Mouse (Mus musculus): ENCODE results near the gene Nrsn2. TPM values are rescaled to one million over a fixed set of nuclear protein-coding genes. Genes with fewer than 3 reads are reported as not detected.

Nrsn2 gene
- polyA plus RNA-seq, 1 experiment = not detected

DNA sequence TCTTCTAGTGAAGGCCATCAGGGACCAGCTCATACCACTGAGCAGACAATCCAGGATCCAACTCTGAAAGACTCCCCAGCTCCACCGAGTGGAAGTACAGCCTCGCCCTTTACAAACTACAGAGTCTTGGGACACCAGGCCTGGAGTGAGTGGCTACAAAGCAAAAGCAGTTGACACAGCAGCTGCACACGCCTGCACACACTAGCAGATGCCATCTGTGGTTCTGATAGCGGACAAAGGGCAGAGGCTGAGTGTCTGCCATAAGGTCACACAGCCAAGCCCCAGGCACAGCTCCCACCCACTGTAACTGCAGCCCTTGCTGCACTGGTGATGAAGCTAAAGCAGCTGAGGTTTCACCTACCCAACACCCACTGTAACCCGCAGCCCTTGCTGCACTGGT lies 54.9 kb downstream of the Nrsn2 start:
- H3K4me1 ChIP-seq (ENCODE audit: control insufficient read depth, insufficient read depth, low read length) = no peaks in the 10 kb centered on the region
- H3K27ac ChIP-seq (ENCODE audit: insufficient read depth, low read depth, low read length) = no peak overlapping the region
- H3K4me3 ChIP-seq (ENCODE audit: insufficient read depth, low read length) = no peak overlapping the region
- no peak for TF ChIP-seq POLR2A (IDR thresholded peaks at IDR 0.05; ENCODE audit: borderline replicate concordance, low read depth, low read length)
- no peak for TF ChIP-seq CTCF (IDR thresholded peaks at IDR 0.05; ENCODE audit: low read depth, low read length)

Other genes with a start within 250 kb of the Nrsn2 start
- gene Tcf15, start 233.1 kb downstream of the Nrsn2 start, polyA plus RNA-seq (2012; ENCODE audit: insufficient read depth, insufficient read length, missing spikeins) = not detected in 2 replicates
- 73.6 and 75.1 TPM in 2 replicates for gene Csnk2a1, start 149.8 kb downstream of the Nrsn2 start, polyA plus RNA-seq (2012; ENCODE audit: insufficient read depth, insufficient read length, missing spikeins)
- 60.1 and 63.6 TPM in 2 replicates for gene Tbc1d20, start 82.8 kb downstream of the Nrsn2 start, polyA plus RNA-seq (2012; ENCODE audit: insufficient read depth, insufficient read length, missing spikeins)
- 55.3 and 57.2 TPM in 2 replicates for gene Rbck1, start 44.0 kb downstream of the Nrsn2 start, polyA plus RNA-seq (2012; ENCODE audit: insufficient read depth, insufficient read length, missing spikeins)
- 1.5 and 1.9 TPM in 2 replicates for gene Trib3, start 32.6 kb downstream of the Nrsn2 start, polyA plus RNA-seq (2012; ENCODE audit: insufficient read depth, insufficient read length, missing spikeins)
- gene Sox12, start 21.4 kb upstream of the Nrsn2 start, polyA plus RNA-seq (2012; ENCODE audit: insufficient read depth, insufficient read length, missing spikeins) = 0.44 and 0.51 TPM in 2 replicates
- gene Zcchc3, start 38.4 kb upstream of the Nrsn2 start, polyA plus RNA-seq (2012; ENCODE audit: insufficient read depth, insufficient read length, missing spikeins) = 2.0 and 2.3 TPM in 2 replicates
- gene 6820408C15Rik, start 38.9 kb upstream of the Nrsn2 start, polyA plus RNA-seq (2012; ENCODE audit: insufficient read depth, insufficient read length, missing spikeins) = not detected in 2 replicates
- not detected in 2 replicates for gene Defb23, start 88.0 kb upstream of the Nrsn2 start, polyA plus RNA-seq (2012; ENCODE audit: insufficient read depth, insufficient read length, missing spikeins)
- gene Defb20, start 100.4 kb upstream of the Nrsn2 start, polyA plus RNA-seq (2012; ENCODE audit: insufficient read depth, insufficient read length, missing spikeins) = not detected in 2 replicates
- not detected in 2 replicates for gene Defb22, start 113.5 kb upstream of the Nrsn2 start, polyA plus RNA-seq (2012; ENCODE audit: insufficient read depth, insufficient read length, missing spikeins)
- gene Defb26, start 135.1 kb upstream of the Nrsn2 start, polyA plus RNA-seq (2012; ENCODE audit: insufficient read depth, insufficient read length, missing spikeins) = not detected in 2 replicates
- gene Defb28, start 141.6 kb upstream of the Nrsn2 start, polyA plus RNA-seq (2012; ENCODE audit: insufficient read depth, insufficient read length, missing spikeins) = not detected in 2 replicates
- not detected in 2 replicates for gene Defb29, start 163.5 kb upstream of the Nrsn2 start, polyA plus RNA-seq (2012; ENCODE audit: insufficient read depth, insufficient read length, missing spikeins)
- not detected in 2 replicates for gene Gm17416, start 192.7 kb upstream of the Nrsn2 start, polyA plus RNA-seq (2012; ENCODE audit: insufficient read depth, insufficient read length, missing spikeins)
- gene Defb21, start 196.1 kb upstream of the Nrsn2 start, polyA plus RNA-seq (2012; ENCODE audit: insufficient read depth, insufficient read length, missing spikeins) = not detected in 2 replicates
- gene Defb19, start 203.7 kb upstream of the Nrsn2 start, polyA plus RNA-seq (2012; ENCODE audit: insufficient read depth, insufficient read length, missing spikeins) = not detected in 2 replicates
- not detected in 2 replicates for gene Defb45, start 222.8 kb upstream of the Nrsn2 start, polyA plus RNA-seq (2012; ENCODE audit: insufficient read depth, insufficient read length, missing spikeins)
- gene Defb36, start 227.7 kb upstream of the Nrsn2 start, polyA plus RNA-seq (2012; ENCODE audit: insufficient read depth, insufficient read length, missing spikeins) = not detected in 2 replicates
- not detected in 2 replicates for gene Defb25, start 246.4 kb upstream of the Nrsn2 start, polyA plus RNA-seq (2012; ENCODE audit: insufficient read depth, insufficient read length, missing spikeins)

All from bone marrow macrophage, adult 2 months (primary cell).